Mouse (Mus musculus) spleen, adult 18-20 months (tissue): Measurements from ENCODE around the gene Chd9.

ENCODE experiments used
- DNase-seq, 2 experiments: peaks; one replicate each; pipeline ENCODE4 v3.0.0; 2022; ENCODE audit warnings: mixed read lengths in 2 of 2

Chd9 gene

GRCm38 (mm10) chr8:90839725-90840714 lies 11.9 kb downstream of the Chd9 start:
- no peak for DNase-seq

- no peak for DNase-seq
Observed at GRCm38 (mm10) chr8:90841321-90841720, 13.2 kb downstream of the Chd9 start.

- DNase-seq = peak; percentile 22 to 45
Observed at GRCm38 (mm10) chr8:90843127-90843526, 15.0 kb downstream of the Chd9 start.

- no peak for DNase-seq
Observed at GRCm38 (mm10) chr8:90844179-90844967, 16.2 kb downstream of the Chd9 start.

GRCm38 (mm10) chr8:90847980-90848379 lies 19.8 kb downstream of the Chd9 start:
- no peak for DNase-seq

- DNase-seq = no peak
Observed at GRCm38 (mm10) chr8:90849462-90850050, 21.4 kb downstream of the Chd9 start.

- DNase-seq = no peak
Observed at GRCm38 (mm10) chr8:90851544-90851943, 23.4 kb downstream of the Chd9 start.

- no peak for DNase-seq
Observed at GRCm38 (mm10) chr8:90853971-90854670, 26.0 kb downstream of the Chd9 start.

- no peak for DNase-seq
Observed at GRCm38 (mm10) chr8:90854671-90855161, 26.6 kb downstream of the Chd9 start.

GRCm38 (mm10) chr8:90856171-90856570 lies 28.0 kb downstream of the Chd9 start:
- DNase-seq = no peak

- no peak for DNase-seq
Observed at GRCm38 (mm10) chr8:90856952-90857351, 28.8 kb downstream of the Chd9 start.

GRCm38 (mm10) chr8:90858071-90858470 lies 29.9 kb downstream of the Chd9 start:
- DNase-seq = no peak

- DNase-seq = peak; percentile 27 to 30
Observed at GRCm38 (mm10) chr8:90861266-90861944, 33.3 kb downstream of the Chd9 start.

GRCm38 (mm10) chr8:90862038-90862437 lies 33.9 kb downstream of the Chd9 start:
- DNase-seq = no peak

- no peak for DNase-seq
Observed at GRCm38 (mm10) chr8:90867061-90867460, 38.9 kb downstream of the Chd9 start.

GRCm38 (mm10) chr8:90867911-90868310 lies 39.8 kb downstream of the Chd9 start:
- DNase-seq = no peak

- DNase-seq = no peak
Observed at GRCm38 (mm10) chr8:90868334-90868733, 40.2 kb downstream of the Chd9 start.

- DNase-seq = peak; percentile 26 to 35
Observed at GRCm38 (mm10) chr8:90869071-90869919, 41.1 kb downstream of the Chd9 start.

- no peak for DNase-seq
Observed at GRCm38 (mm10) chr8:90869920-90870777, 42.0 kb downstream of the Chd9 start.
